Mouse (Mus musculus) stomach, embryonic 16.5 days (tissue): Measurements from ENCODE around the gene Lingo1. TPM values are rescaled to one million over a fixed set of nuclear protein-coding genes. Genes with fewer than 3 reads are reported as not detected.
A peak's percentile ranks its signal among the peaks of the same experiment; 100 is the strongest.

Experiments
- ATAC-seq: fragments of 200-750 bp; cut with Nextera tagmentation; 2 replicates; pipeline ENCODE4 v1.8.0; 2017; ENCODE audit warnings: moderate number of reproducible peaks, moderate TSS enrichment; ENCODE audit not compliant: insufficient read depth, low FRiP score
- H3K27ac ChIP-seq: fragments of 300-500 bp; sonication (generic); 2 replicates; pipeline ENCODE4 v1.5.1; 2014; ENCODE audit warnings: low read length
- H3K27me3 ChIP-seq: fragments of 300-500 bp; sonication (generic); 2 replicates; pipeline ENCODE4 v1.6.1; 2014; ENCODE audit warnings: low read length, control low read depth, mixed read lengths; ENCODE audit not compliant: control insufficient read depth, insufficient read depth
- H3K36me3 ChIP-seq: fragments of 300-500 bp; sonication (generic); 2 replicates; pipeline ENCODE4 v1.6.1; 2014; ENCODE audit warnings: low read length; ENCODE audit not compliant: control insufficient read depth, insufficient read depth
- H3K4me1 ChIP-seq: fragments of 300-500 bp; sonication (generic); 2 replicates; pipeline ENCODE4 v1.6.1; 2014; ENCODE audit warnings: low read length, control low read depth, mixed read lengths; ENCODE audit not compliant: control insufficient read depth, insufficient read depth
- H3K4me2 ChIP-seq: fragments of 300-500 bp; sonication (generic); 2 replicates; pipeline ENCODE4 v1.6.1; 2014; ENCODE audit warnings: low read depth, low read length, mixed read lengths
- H3K4me3 ChIP-seq: fragments of 300-500 bp; sonication (generic); replicated peaks from 2 replicates; pipeline ENCODE4 v1.5.1; 2014; ENCODE audit warnings: mild to moderate bottlenecking, low read length
- H3K9ac ChIP-seq: fragments of 300-500 bp; sonication (generic); 2 replicates; pipeline ENCODE4 v1.6.1; 2014; ENCODE audit warnings: low read length
- H3K9me3 ChIP-seq: fragments of 300-500 bp; sonication (generic); replicated peaks from 2 replicates; pipeline ENCODE4 v1.6.1; 2016; ENCODE audit warnings: low read length, control low read depth; ENCODE audit not compliant: control insufficient read depth
- WGBS: fragments of 180-500 bp; shearing (Covaris S2); extraction: QIAGEN DNeasy Blood & Tissue Kit; methylation state at CpG from one replicate; pipeline ENCODE4 v1.1.7; 2014; 5-methylcytosine and 5-hydroxymethylcytosine counted together
- polyA plus RNA-seq: library from polyadenylated mRNA; unstranded; fragments of >200 nt; fragmentation: Nextera tagmentation; extraction: Ambion mirVana; gene quantifications from 2 replicates; pipeline ENCODE4 v1.2.1, GENCODE M21; 2015

Gene Lingo1
- polyA plus RNA-seq, 1 experiment from 2014 or later, result 3.2 TPM

GRCm38 (mm10) chr9:56636766-56637402 is 159.4 kb downstream of the Lingo1 start:
- peak overlapping the region; percentile 42; the same call in 1 of the 2 replicates for H3K4me2 ChIP-seq
- 57% methylated on average over 11 of the region's 11 CpGs for WGBS
- no peaks in the 10 kb centered on the region for H3K9me3 ChIP-seq
- peaks cover 39% of the 10 kb centered on the region for H3K27me3 ChIP-seq
- H3K9ac ChIP-seq, result no peak overlapping the region
- H3K36me3 ChIP-seq, result no peaks in the 10 kb centered on the region
- H3K27ac ChIP-seq, result no peak overlapping the region
- ATAC-seq, result no peak
- H3K4me3 ChIP-seq, result peak overlapping the region; percentile 17
- peaks cover 16% of the 10 kb centered on the region for H3K4me1 ChIP-seq

- Histone ChIP-seq H3K27me3 (peaks cover 39% of the 10 kb centered on the region), H3K27ac (no peak overlapping the region), H3K4me2 (peak overlapping the region; percentile 98), H3K9me3 (no peaks in the 10 kb centered on the region), H3K4me1 (peaks cover 16% of the 10 kb centered on the region), H3K9ac (peak overlapping the region; percentile 78; the same call in 1 of the 2 replicates), H3K4me3 (peak overlapping the region; percentile 68), H3K36me3 (no peaks in the 10 kb centered on the region)
- peak; percentile 45 for ATAC-seq
- under 1% methylated on average over 10 of the region's 10 CpGs for WGBS
Observed at GRCm38 (mm10) chr9:56636214-56636613, 160.1 kb downstream of the Lingo1 start.

GRCm38 (mm10) chr9:56635498-56636121 is 160.7 kb downstream of the Lingo1 start:
- ATAC-seq, result peak; percentile 53
- Histone ChIP-seq H3K27ac (no peak overlapping the region), H3K9me3 (no peaks in the 10 kb centered on the region), H3K4me2 (peak overlapping the region; percentile 98), H3K27me3 (peaks cover 39% of the 10 kb centered on the region), H3K9ac (peak overlapping the region; percentile 78), H3K4me1 (peaks cover 16% of the 10 kb centered on the region), H3K4me3 (peak overlapping the region; percentile 68), H3K36me3 (no peaks in the 10 kb centered on the region)
- 0% methylated on average over 60 of the region's 68 CpGs for WGBS

GRCm38 (mm10) chr9:56635121-56635497 is 161.2 kb downstream of the Lingo1 start:
- Histone ChIP-seq H3K27ac (no peak overlapping the region), H3K27me3 (peaks cover 39% of the 10 kb centered on the region)
- WGBS, result 0% methylated on average over 37 of the region's 40 CpGs

GRCm38 (mm10) chr9:56634406-56635120 is 161.7 kb downstream of the Lingo1 start:
- H3K4me1 ChIP-seq, result peaks cover 16% of the 10 kb centered on the region
- H3K27ac ChIP-seq, result no peak overlapping the region
- peaks cover 39% of the 10 kb centered on the region for H3K27me3 ChIP-seq
- peak overlapping the region; percentile 68 for H3K4me3 ChIP-seq
- WGBS, result 2% methylated on average over 25 of the region's 25 CpGs
- peak overlapping the region; percentile 78 for H3K9ac ChIP-seq
- H3K36me3 ChIP-seq, result no peaks in the 10 kb centered on the region
- peak overlapping the region; percentile 98 for H3K4me2 ChIP-seq
- no peak for ATAC-seq
- no peaks in the 10 kb centered on the region for H3K9me3 ChIP-seq

More at GRCm38 (mm10) chr9:56635121-56635497, 161.2 kb downstream of the Lingo1 start:
- ATAC-seq, result no peak
- H3K4me1 ChIP-seq, result peaks cover 16% of the 10 kb centered on the region
- peak overlapping the region; percentile 78 for H3K9ac ChIP-seq
- no peaks in the 10 kb centered on the region for H3K9me3 ChIP-seq
- H3K4me3 ChIP-seq, result peak overlapping the region; percentile 68
- H3K4me2 ChIP-seq, result peak overlapping the region; percentile 98
- no peaks in the 10 kb centered on the region for H3K36me3 ChIP-seq

GRCm38 (mm10) chr9:56633449-56634225 is 162.6 kb downstream of the Lingo1 start:
- H3K27ac ChIP-seq, result no peak overlapping the region
- no peaks in the 10 kb centered on the region for H3K36me3 ChIP-seq
- H3K4me3 ChIP-seq, result peak overlapping the region; percentile 68
- peaks cover 16% of the 10 kb centered on the region for H3K4me1 ChIP-seq
- ATAC-seq, result no peak
- peak overlapping the region; percentile 98 for H3K4me2 ChIP-seq
- H3K9me3 ChIP-seq, result no peaks in the 10 kb centered on the region
- H3K27me3 ChIP-seq, result peaks cover 39% of the 10 kb centered on the region
- 35% methylated on average over 13 of the region's 13 CpGs for WGBS
- H3K9ac ChIP-seq, result no peak overlapping the region

- H3K9me3 ChIP-seq, result no peaks in the 10 kb centered on the region
- H3K4me1 ChIP-seq, result peaks cover 13% of the 10 kb centered on the region
- ATAC-seq, result no peak
- 48% methylated on average over 4 of the region's 4 CpGs for WGBS
- H3K27ac ChIP-seq, result no peak overlapping the region
- no peak overlapping the region for H3K9ac ChIP-seq
- H3K36me3 ChIP-seq, result no peaks in the 10 kb centered on the region
- H3K4me2 ChIP-seq, result no peak overlapping the region
- H3K27me3 ChIP-seq, result peaks cover 25% of the 10 kb centered on the region
- H3K4me3 ChIP-seq, result no peak overlapping the region
Observed at GRCm38 (mm10) chr9:56630945-56631344, 165.3 kb downstream of the Lingo1 start.

GRCm38 (mm10) chr9:56629674-56630397 is 166.4 kb downstream of the Lingo1 start:
- peak; percentile 25; the same call in 1 of the 2 replicates for ATAC-seq
- H3K4me3 ChIP-seq, result no peak overlapping the region
- H3K9ac ChIP-seq, result no peak overlapping the region
- H3K27ac ChIP-seq, result no peak overlapping the region
- peaks cover 20% of the 10 kb centered on the region for H3K27me3 ChIP-seq
- H3K9me3 ChIP-seq, result no peaks in the 10 kb centered on the region
- peaks cover 10% of the 10 kb centered on the region for H3K4me1 ChIP-seq
- H3K4me2 ChIP-seq, result no peak overlapping the region
- no peaks in the 10 kb centered on the region for H3K36me3 ChIP-seq
- WGBS, result 76% methylated on average over 5 of the region's 5 CpGs
